Mouse (Mus musculus): ENCODE data around the gene Tpbpb.
"Not testable (repeated sequence)": the region's sequence is repeated elsewhere in the genome, so short reads cannot be mapped to it uniquely, and the experiment has no call there.

GRCm38 (mm10) chr13:60935490-60935889, 30.8 kb upstream of the Tpbpb start, which contains the start of gene Gm49393:
- not testable (repeated sequence) for TF ChIP-seq CTCF (IDR thresholded peaks at IDR 0.05; ENCODE audit: borderline replicate concordance, extremely low read depth, insufficient read depth, insufficient read length); POLR2A (IDR thresholded peaks at IDR 0.05; ENCODE audit: borderline replicate concordance, extremely low read depth, insufficient read depth, insufficient read length, poor library complexity, severe bottlenecking)
